Mouse (Mus musculus) spleen, adult 2 months (tissue): ENCODE measurements around the gene Parp8.

Experiments used
- CTCF ChIP-seq: fragments of 200-500 bp; IDR thresholded peaks from 2 replicates; pipeline ENCODE4 v1.5.1; 2011; ENCODE audit warnings: mild to moderate bottlenecking, inconsistent platforms; ENCODE audit not compliant: insufficient read depth, insufficient read length, insufficient replicate concordance; ENCODE audit errors: extremely low read depth
- POLR2A ChIP-seq: fragments of 200-500 bp; IDR thresholded peaks from 2 replicates; pipeline ENCODE4 v1.6.1; 2011; ENCODE audit warnings: low read depth, low read length, inconsistent platforms

- TF ChIP-seq CTCF: no peak
- TF ChIP-seq POLR2A: no peak
Observed at GRCm38 (mm10) chr13:117034676-117035075, 9.3 kb upstream of the Parp8 start.
